Comparison of ENCODE assay signal across 8 mouse cellular contexts in the genomic region with DNA sequence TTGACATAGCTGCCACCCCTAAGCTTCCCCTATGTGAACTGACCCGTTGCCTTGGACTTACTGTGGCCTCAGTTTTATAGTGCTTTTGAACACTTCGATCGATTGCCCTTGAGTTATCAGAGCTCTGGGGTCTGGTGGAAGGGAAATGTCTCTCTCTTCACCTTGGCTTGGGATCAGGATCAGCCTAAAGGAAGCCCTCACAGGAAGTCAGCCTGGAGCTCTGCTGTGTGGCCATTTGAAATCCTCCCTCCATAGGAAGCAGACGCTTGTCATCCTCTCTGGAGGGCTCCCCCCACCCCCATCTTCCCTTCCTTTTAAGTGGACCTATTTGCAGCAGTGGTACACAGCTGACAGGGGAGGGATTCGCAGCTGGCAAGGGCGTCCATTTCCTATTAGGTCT. TPM values are rescaled to one million over a fixed set of nuclear protein-coding genes. Genes with fewer than 3 reads are reported as not detected.
DNase-seq lines count a peak whose midpoint lies in the region; ATAC-seq lines count a peak whose summit lies in the region.

No protein-coding gene starts in this region.

- no peaks in the 10 kb centered on the region for H3K36me3 ChIP-seq in forebrain, embryonic 10.5 days (replicated peaks)
- H3K36me3 ChIP-seq in forebrain, embryonic 16.5 days (ENCODE audit: control insufficient read depth, insufficient read depth): no peaks in the 10 kb centered on the region
- H3K36me3 ChIP-seq in heart, embryonic 13.5 days: no peaks in the 10 kb centered on the region
- H3K36me3 ChIP-seq in kidney, embryonic 16.5 days (ENCODE audit: insufficient read depth, low read length): no peaks in the 10 kb centered on the region
- H3K36me3 ChIP-seq in forebrain, embryonic 15.5 days: no peaks in the 10 kb centered on the region

- H3K27me3 ChIP-seq in forebrain, embryonic 10.5 days (ENCODE audit: poor library complexity, severe bottlenecking): peaks cover 8% of the 10 kb centered on the region; the same call in 1 of the 2 replicates
- no peaks in the 10 kb centered on the region for H3K27me3 ChIP-seq in forebrain, embryonic 16.5 days (replicated peaks; ENCODE audit: control insufficient read depth, insufficient read depth, low read length)
- H3K27me3 ChIP-seq in heart, embryonic 13.5 days (replicated peaks): peaks cover 50% of the 10 kb centered on the region
- H3K27me3 ChIP-seq in kidney, embryonic 16.5 days (ENCODE audit: insufficient read depth, low read length): no peaks in the 10 kb centered on the region
- no peaks in the 10 kb centered on the region for H3K27me3 ChIP-seq in forebrain, embryonic 15.5 days

- no peak for ATAC-seq in forebrain, embryonic 16.5 days
- no peak for ATAC-seq in heart, embryonic 13.5 days (ENCODE audit: extremely low read depth, insufficient number of reproducible peaks, low FRiP score, low TSS enrichment)
- ATAC-seq in kidney, embryonic 16.5 days (ENCODE audit: low FRiP score, low TSS enrichment): peak; percentile 49; the same call in 1 of the 2 replicates
- ATAC-seq in forebrain, embryonic 15.5 days (replicated peaks): no peak

- peaks cover 17% of the 10 kb centered on the region for H3K4me1 ChIP-seq in forebrain, embryonic 10.5 days
- H3K4me1 ChIP-seq in forebrain, embryonic 16.5 days (replicated peaks; ENCODE audit: control insufficient read depth, insufficient read depth, low read length): peaks cover 6% of the 10 kb centered on the region
- peaks cover 16% of the 10 kb centered on the region for H3K4me1 ChIP-seq in heart, embryonic 13.5 days
- peaks cover 4% of the 10 kb centered on the region; the same call in 1 of the 2 replicates for H3K4me1 ChIP-seq in kidney, embryonic 16.5 days (ENCODE audit: insufficient read depth, low read length)
- H3K4me1 ChIP-seq in forebrain, embryonic 15.5 days: peaks cover 17% of the 10 kb centered on the region

- no peak for DNase-seq in forebrain, embryonic 10.5 days (ENCODE audit: extremely low spot score, low spot score)
- peak; percentile 52 for DNase-seq in lung, postnatal 14 days
- no peak for DNase-seq in right cerebral cortex, postnatal 10 days (ENCODE audit: low spot score in 2 of 2)
- no peak for DNase-seq in spleen, postnatal 10 days (ENCODE audit: low spot score in 2 of 2)

- WGBS in forebrain, embryonic 10.5 days: 57% methylated on average over 6 of the region's 6 CpGs
- WGBS in forebrain, embryonic 16.5 days: 64% methylated on average over 6 of the region's 6 CpGs
- 42% methylated on average over 6 of the region's 6 CpGs for WGBS in heart, embryonic 13.5 days
- 26% methylated on average over 6 of the region's 6 CpGs for WGBS in kidney, embryonic 16.5 days
- 67% methylated on average over 6 of the region's 6 CpGs for WGBS in forebrain, embryonic 15.5 days

- H3K4me3 ChIP-seq in forebrain, embryonic 10.5 days: peak overlapping the region; percentile 18; the same call in 1 of the 2 replicates
- no peak overlapping the region for H3K4me3 ChIP-seq in forebrain, embryonic 16.5 days (replicated peaks; ENCODE audit: low read length)
- H3K4me3 ChIP-seq in heart, embryonic 13.5 days: peak overlapping the region; percentile 63
- H3K4me3 ChIP-seq in kidney, embryonic 16.5 days (ENCODE audit: low read length): peak overlapping the region; percentile 31
- no peak overlapping the region for H3K4me3 ChIP-seq in forebrain, embryonic 15.5 days

- no peak overlapping the region for H3K27ac ChIP-seq in forebrain, embryonic 10.5 days
- no peak overlapping the region for H3K27ac ChIP-seq in forebrain, embryonic 16.5 days (ENCODE audit: low read length)
- peak overlapping the region; percentile 95 for H3K27ac ChIP-seq in heart, embryonic 13.5 days (replicated peaks)
- peak overlapping the region; percentile 17; the same call in 1 of the 2 replicates for H3K27ac ChIP-seq in kidney, embryonic 16.5 days (ENCODE audit: low read length)
- H3K27ac ChIP-seq in forebrain, embryonic 15.5 days (replicated peaks): no peak overlapping the region

- no peak overlapping the region for H3K4me2 ChIP-seq in forebrain, embryonic 16.5 days (ENCODE audit: low read length)
- H3K4me2 ChIP-seq in heart, embryonic 13.5 days: peak overlapping the region; percentile 86
- peak overlapping the region; percentile 38 for H3K4me2 ChIP-seq in kidney, embryonic 16.5 days (replicated peaks; ENCODE audit: low read depth, low read length)
- H3K4me2 ChIP-seq in forebrain, embryonic 15.5 days (replicated peaks): no peak overlapping the region

- no peak overlapping the region for H3K9ac ChIP-seq in forebrain, embryonic 16.5 days (replicated peaks; ENCODE audit: low read depth, low read length)
- H3K9ac ChIP-seq in heart, embryonic 13.5 days: peak overlapping the region; percentile 40; the same call in 1 of the 2 replicates
- H3K9ac ChIP-seq in kidney, embryonic 16.5 days (replicated peaks; ENCODE audit: low read length): peak overlapping the region; percentile 3; the same call in 1 of the 2 replicates
- no peak overlapping the region for H3K9ac ChIP-seq in forebrain, embryonic 15.5 days (replicated peaks)

- no peaks in the 10 kb centered on the region for H3K9me3 ChIP-seq in forebrain, embryonic 10.5 days
- no peaks in the 10 kb centered on the region for H3K9me3 ChIP-seq in forebrain, embryonic 16.5 days (ENCODE audit: control insufficient read depth, low read length)
- no peaks in the 10 kb centered on the region for H3K9me3 ChIP-seq in heart, embryonic 13.5 days
- no peaks in the 10 kb centered on the region for H3K9me3 ChIP-seq in kidney, embryonic 16.5 days (ENCODE audit: low read length)
- H3K9me3 ChIP-seq in forebrain, embryonic 15.5 days: no peaks in the 10 kb centered on the region

RNA-seq across cellular contexts. Expression of a gene that starts 1.6 kb away (rescaled TPM):
- 18.1 and 20.1 TPM in 2 replicates for polyA plus RNA-seq in forebrain, embryonic 10.5 days (2016; fragmentation: Nextera tagmentation; extraction: Ambion mirVana)
- polyA plus RNA-seq in forebrain, embryonic 16.5 days (2015; fragmentation: Nextera tagmentation; extraction: Ambion mirVana): 14.6 and 19.6 TPM in 2 replicates
- polyA plus RNA-seq in heart, embryonic 13.5 days (2015; fragmentation: Nextera tagmentation; extraction: Ambion mirVana): 41.5 and 43.0 TPM in 2 replicates
- polyA plus RNA-seq in kidney, embryonic 16.5 days (2015; fragmentation: Nextera tagmentation; extraction: Ambion mirVana): 57.3 and 58.3 TPM in 2 replicates
- 13.8 and 15.0 TPM in 2 replicates for polyA plus RNA-seq in forebrain, embryonic 15.5 days (2015; fragmentation: Nextera tagmentation; extraction: Ambion mirVana)

Comparison
In these comparisons a context has a peak if more than half of its experiments do, and no peak if none do; other contexts are left out.
1. H3K4me3 ChIP-seq: peak in forebrain, embryonic 10.5 days (single experiment), heart, embryonic 13.5 days (single experiment) and kidney, embryonic 16.5 days (single experiment); none in forebrain, embryonic 16.5 days (single experiment) and forebrain, embryonic 15.5 days (single experiment).
2. H3K27ac ChIP-seq: peak in heart, embryonic 13.5 days (single experiment) and kidney, embryonic 16.5 days (single experiment); none in forebrain, embryonic 10.5 days (single experiment), forebrain, embryonic 16.5 days (single experiment) and forebrain, embryonic 15.5 days (single experiment).
3. H3K4me2 ChIP-seq: peak in heart, embryonic 13.5 days (single experiment) and kidney, embryonic 16.5 days (single experiment); none in forebrain, embryonic 16.5 days (single experiment) and forebrain, embryonic 15.5 days (single experiment).
4. H3K9ac ChIP-seq: peak in heart, embryonic 13.5 days (single experiment) and kidney, embryonic 16.5 days (single experiment); none in forebrain, embryonic 16.5 days (single experiment) and forebrain, embryonic 15.5 days (single experiment).